Mouse (Mus musculus): ENCODE measurements around the gene Rpl13a. TPM values are rescaled to one million over a fixed set of nuclear protein-coding genes. Genes with fewer than 3 reads are reported as not detected.
"Not testable (repeated sequence)": the region's sequence is repeated elsewhere in the genome, so short reads cannot be mapped to it uniquely, and the experiment has no call there.

Gene Rpl13a
- polyA plus RNA-seq, 1 experiment from 2014 or later, result 804 TPM

DNA sequence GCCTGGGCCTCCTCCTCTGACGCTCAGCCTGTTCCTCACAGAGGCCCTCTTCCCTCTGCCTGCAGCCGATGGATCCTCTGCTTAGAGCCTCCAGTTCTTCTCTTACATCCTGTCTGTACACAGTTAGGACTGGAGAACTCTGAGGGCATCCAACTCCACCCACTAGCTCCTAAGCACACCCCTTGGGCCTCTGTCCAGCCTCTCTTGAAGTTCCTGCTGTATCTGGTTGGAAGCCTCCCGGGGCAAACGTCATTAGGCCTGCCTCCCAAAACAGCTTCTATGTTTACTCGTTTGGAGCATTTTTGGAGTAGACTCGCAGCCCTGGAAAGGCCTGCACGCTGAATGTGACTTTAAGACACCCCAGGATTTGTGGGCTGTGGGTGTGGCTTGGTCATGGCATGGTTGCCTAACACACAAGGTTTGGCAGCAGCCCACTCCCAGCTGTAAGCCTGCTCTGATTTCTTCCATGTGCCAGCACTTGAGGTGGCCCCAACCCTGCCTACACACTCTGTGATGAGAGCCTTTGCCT lies 24.8 kb downstream of the Rpl13a start, which contains the start of gene Fcgrt:
Fcgrt (minus strand) TSS at position 200 of the 529 bp plus-strand sequence.
- 3% methylated on average over 7 of the region's 7 CpGs for WGBS (ENCODE audit: missing documents)
- peak within 1 kb of the TSS; percentile 33 for H3K4me3 ChIP-seq (ENCODE audit: inconsistent target)
- peak within 1 kb of the TSS; percentile 61 for H3K27ac ChIP-seq
- no peaks in the 10 kb centered on the region; the same call in 1 of the 2 replicates for H3K36me3 ChIP-seq (ENCODE audit: inconsistent target)
- H3K79me2 ChIP-seq (ENCODE audit: inconsistent target), result peaks cover 16% of the 10 kb centered on the region; the same call in 1 of the 2 replicates

DNA sequence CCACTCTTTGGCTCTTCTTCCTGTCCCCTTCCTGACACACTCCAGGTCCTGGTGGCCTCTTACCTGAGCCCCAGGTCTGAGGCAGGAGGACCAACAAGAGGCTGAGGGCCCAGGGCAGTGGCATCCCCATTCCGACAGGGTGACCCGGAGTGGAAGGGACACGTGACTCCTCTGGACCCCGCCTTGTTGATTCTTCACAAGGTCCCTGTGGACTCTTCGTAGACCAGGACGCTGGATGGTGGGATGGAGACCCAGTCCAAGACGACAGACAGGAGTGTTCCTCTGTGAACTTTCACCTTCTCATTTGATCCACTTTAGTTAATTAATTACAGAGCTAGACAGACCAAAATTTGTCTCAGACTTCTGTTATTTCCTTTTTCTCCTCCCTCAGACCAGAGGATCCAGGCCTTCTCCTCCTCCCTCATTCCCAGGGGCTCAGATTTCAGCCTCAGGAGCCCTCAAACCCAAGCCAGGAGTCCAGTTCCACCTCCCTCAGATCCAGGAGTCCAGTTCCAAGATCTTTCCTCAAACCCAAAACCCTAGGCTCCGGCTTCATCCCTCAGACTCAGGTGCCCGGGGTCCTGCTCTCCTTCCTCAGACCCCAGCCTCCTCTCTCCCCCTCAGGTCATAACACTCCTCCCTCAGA lies 25.5 kb downstream of the Rpl13a start:
- peaks cover 16% of the 10 kb centered on the region; the same call in 1 of the 2 replicates for H3K79me2 ChIP-seq (ENCODE audit: inconsistent target)
- peak overlapping the region; percentile 33 for H3K4me3 ChIP-seq (ENCODE audit: inconsistent target)
- WGBS (ENCODE audit: missing documents), result 76% methylated on average over 9 of the region's 9 CpGs
- H3K27ac ChIP-seq, result peak overlapping the region; percentile 61
- no peaks in the 10 kb centered on the region; the same call in 1 of the 2 replicates for H3K36me3 ChIP-seq (ENCODE audit: inconsistent target)

DNA sequence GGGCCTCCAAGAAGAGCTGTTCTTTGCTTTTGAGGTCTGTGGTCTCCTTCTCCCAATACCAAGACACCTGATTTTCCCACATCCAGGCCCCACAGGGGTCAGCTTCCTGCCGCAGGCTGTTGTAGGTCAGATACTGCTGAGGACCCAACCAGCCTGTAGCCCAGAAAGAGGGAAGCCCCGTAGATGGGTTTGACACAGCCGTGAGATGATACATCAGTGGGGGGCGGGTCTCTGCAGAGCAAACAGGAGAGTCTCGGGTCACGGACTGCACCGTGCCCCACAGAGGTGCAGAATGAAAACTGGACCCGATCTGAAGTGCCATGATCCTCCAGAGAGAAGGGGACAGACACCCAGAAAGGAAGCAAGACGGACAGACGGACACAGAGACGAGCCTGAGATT lies 26.1 kb downstream of the Rpl13a start:
- no peaks in the 10 kb centered on the region; the same call in 1 of the 2 replicates for H3K36me3 ChIP-seq (ENCODE audit: inconsistent target)
- no peak overlapping the region for H3K4me3 ChIP-seq (ENCODE audit: inconsistent target)
- 77% methylated on average over 11 of the region's 11 CpGs for WGBS (ENCODE audit: missing documents)
- H3K27ac ChIP-seq, result no peak overlapping the region
- peaks cover 16% of the 10 kb centered on the region; the same call in 1 of the 2 replicates for H3K79me2 ChIP-seq (ENCODE audit: inconsistent target)

GRCm38 (mm10) chr7:45100046-45100445 lies 28.5 kb downstream of the Rpl13a start:
- H3K4me3 ChIP-seq (ENCODE audit: inconsistent target), result no peak overlapping the region
- H3K79me2 ChIP-seq (ENCODE audit: inconsistent target), result peaks cover 16% of the 10 kb centered on the region; the same call in 1 of the 2 replicates
- 90% methylated on average over 6 of the region's 6 CpGs for WGBS (ENCODE audit: missing documents)
- no peak overlapping the region for H3K27ac ChIP-seq
- H3K36me3 ChIP-seq (ENCODE audit: inconsistent target), result no peaks in the 10 kb centered on the region; the same call in 1 of the 2 replicates

DNA sequence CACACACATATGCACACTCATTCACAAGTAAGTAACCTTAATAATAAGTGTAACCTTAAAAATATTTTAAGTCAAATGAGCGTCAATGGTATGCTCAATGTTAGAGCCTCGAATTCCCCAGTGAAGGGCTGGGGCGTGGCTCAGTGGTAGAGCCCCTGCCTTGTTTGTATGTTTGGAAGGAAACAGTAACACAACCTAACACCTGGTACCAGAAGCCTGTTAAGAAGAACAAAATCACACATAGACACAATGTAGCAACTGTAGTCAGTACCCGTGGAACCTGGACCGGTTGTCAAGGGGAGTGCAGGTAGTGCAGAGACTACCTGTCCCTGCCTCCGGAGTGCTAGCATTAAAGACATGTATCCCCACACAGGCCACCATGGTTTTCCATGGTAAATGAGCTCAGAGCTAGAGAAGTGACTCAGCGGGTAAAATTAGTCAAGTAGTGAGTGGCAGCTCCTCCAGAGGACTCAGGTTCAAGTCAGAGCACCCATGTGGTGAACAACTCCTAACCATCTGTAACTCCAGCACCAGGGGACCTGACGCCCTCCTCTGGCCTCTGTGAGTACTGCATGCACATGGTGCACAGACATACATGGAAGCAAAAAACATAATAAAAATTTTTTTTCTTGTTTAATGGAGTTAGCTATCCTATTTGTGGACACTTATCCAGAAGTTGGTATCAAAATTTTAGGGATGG lies 29.9 kb downstream of the Rpl13a start:
- Histone ChIP-seq H3K27ac (no peak overlapping the region), H3K4me3 (ENCODE audit: inconsistent target) (no peak overlapping the region), H3K36me3 (ENCODE audit: inconsistent target) (no peaks in the 10 kb centered on the region; the same call in 1 of the 2 replicates), H3K79me2 (ENCODE audit: inconsistent target) (peaks cover 16% of the 10 kb centered on the region; the same call in 1 of the 2 replicates)
- 95% methylated on average over 8 of the region's 8 CpGs for WGBS (ENCODE audit: missing documents)

GRCm38 (mm10) chr7:45097479-45097878 lies 31.1 kb downstream of the Rpl13a start:
- WGBS (ENCODE audit: missing documents), result 0% methylated on average over 5 of the region's 6 CpGs
- H3K27ac ChIP-seq, result peak overlapping the region; percentile 89

GRCm38 (mm10) chr7:45095965-45096364 lies 32.6 kb downstream of the Rpl13a start:
- peak overlapping the region; percentile 60 for H3K27ac ChIP-seq
- H3K36me3 ChIP-seq (ENCODE audit: inconsistent target); H3K79me2 ChIP-seq (ENCODE audit: inconsistent target); H3K4me3 ChIP-seq (ENCODE audit: inconsistent target): not testable (repeated sequence)
- WGBS (ENCODE audit: missing documents), result 96% methylated on average over 14 of the region's 14 CpGs

More at GRCm38 (mm10) chr7:45097479-45097878, 31.1 kb downstream of the Rpl13a start:
- peaks cover 7% of the 10 kb centered on the region; the same call in 1 of the 2 replicates for H3K79me2 ChIP-seq (ENCODE audit: inconsistent target)
- H3K36me3 ChIP-seq (ENCODE audit: inconsistent target), result no peaks in the 10 kb centered on the region; the same call in 1 of the 2 replicates
- no peak overlapping the region for H3K4me3 ChIP-seq (ENCODE audit: inconsistent target)

GRCm38 (mm10) chr7:45095367-45095766 lies 33.2 kb downstream of the Rpl13a start:
- Histone ChIP-seq H3K27ac (peak overlapping the region; percentile 60), H3K79me2 (ENCODE audit: inconsistent target) (no peaks in the 10 kb centered on the region; the same call in 1 of the 2 replicates), H3K4me3 (ENCODE audit: inconsistent target) (no peak overlapping the region), H3K36me3 (ENCODE audit: inconsistent target) (no peaks in the 10 kb centered on the region)
- 67% methylated on average over 6 of the region's 6 CpGs for WGBS (ENCODE audit: missing documents)

GRCm38 (mm10) chr7:45094121-45094520 lies 34.4 kb downstream of the Rpl13a start:
- Histone ChIP-seq H3K27ac (no peak overlapping the region), H3K4me3 (ENCODE audit: inconsistent target) (no peak overlapping the region), H3K79me2 (ENCODE audit: inconsistent target) (no peaks in the 10 kb centered on the region), H3K36me3 (ENCODE audit: inconsistent target) (no peaks in the 10 kb centered on the region)
- 89% methylated on average over 7 of the region's 7 CpGs for WGBS (ENCODE audit: missing documents)

DNA sequence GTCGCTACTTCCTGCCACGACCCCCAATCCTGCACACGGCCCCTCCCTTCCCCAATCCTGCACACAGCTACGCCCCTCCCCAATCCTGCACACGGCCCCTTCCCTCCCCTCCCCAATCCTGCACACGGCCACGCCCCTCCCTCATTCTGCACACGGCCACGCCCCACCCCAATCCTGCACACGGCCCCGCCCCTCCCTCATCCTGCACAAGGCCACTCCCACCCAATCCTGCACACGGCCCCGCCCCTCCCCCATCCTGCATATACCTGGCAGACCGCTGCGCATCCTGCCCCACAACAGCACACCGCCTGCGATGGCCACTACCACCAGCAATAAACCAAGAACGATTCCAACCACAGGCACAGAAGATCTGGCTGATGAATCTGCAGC lies 35.0 kb downstream of the Rpl13a start:
- no peaks in the 10 kb centered on the region for H3K79me2 ChIP-seq (ENCODE audit: inconsistent target)
- H3K4me3 ChIP-seq (ENCODE audit: inconsistent target), result no peak overlapping the region
- H3K36me3 ChIP-seq (ENCODE audit: inconsistent target), result no peaks in the 10 kb centered on the region
- 69% methylated on average over 17 of the region's 18 CpGs for WGBS (ENCODE audit: missing documents)
- no peak overlapping the region for H3K27ac ChIP-seq

- H3K27ac ChIP-seq, result no peak overlapping the region
Observed at GRCm38 (mm10) chr7:45092828-45093515, 35.6 kb downstream of the Rpl13a start.

GRCm38 (mm10) chr7:45092048-45092447 lies 36.5 kb downstream of the Rpl13a start, which contains the start of gene Rcn3:
Gene Rcn3 (minus strand): TSS chr7:45092221.
- no peaks in the 10 kb centered on the region for H3K36me3 ChIP-seq (ENCODE audit: inconsistent target)
- H3K79me2 ChIP-seq (ENCODE audit: inconsistent target), result no peaks in the 10 kb centered on the region
- no peak within 1 kb of the TSS for H3K4me3 ChIP-seq (ENCODE audit: inconsistent target)
- 21% methylated on average over 16 of the region's 16 CpGs for WGBS (ENCODE audit: missing documents)
- H3K27ac ChIP-seq, result no peak within 1 kb of the TSS

More at GRCm38 (mm10) chr7:45092828-45093515, 35.6 kb downstream of the Rpl13a start:
- Histone ChIP-seq H3K79me2 (ENCODE audit: inconsistent target) (no peaks in the 10 kb centered on the region), H3K36me3 (ENCODE audit: inconsistent target) (no peaks in the 10 kb centered on the region), H3K4me3 (ENCODE audit: inconsistent target) (no peak overlapping the region)
- 86% methylated on average over 12 of the region's 12 CpGs for WGBS (ENCODE audit: missing documents)

DNA sequence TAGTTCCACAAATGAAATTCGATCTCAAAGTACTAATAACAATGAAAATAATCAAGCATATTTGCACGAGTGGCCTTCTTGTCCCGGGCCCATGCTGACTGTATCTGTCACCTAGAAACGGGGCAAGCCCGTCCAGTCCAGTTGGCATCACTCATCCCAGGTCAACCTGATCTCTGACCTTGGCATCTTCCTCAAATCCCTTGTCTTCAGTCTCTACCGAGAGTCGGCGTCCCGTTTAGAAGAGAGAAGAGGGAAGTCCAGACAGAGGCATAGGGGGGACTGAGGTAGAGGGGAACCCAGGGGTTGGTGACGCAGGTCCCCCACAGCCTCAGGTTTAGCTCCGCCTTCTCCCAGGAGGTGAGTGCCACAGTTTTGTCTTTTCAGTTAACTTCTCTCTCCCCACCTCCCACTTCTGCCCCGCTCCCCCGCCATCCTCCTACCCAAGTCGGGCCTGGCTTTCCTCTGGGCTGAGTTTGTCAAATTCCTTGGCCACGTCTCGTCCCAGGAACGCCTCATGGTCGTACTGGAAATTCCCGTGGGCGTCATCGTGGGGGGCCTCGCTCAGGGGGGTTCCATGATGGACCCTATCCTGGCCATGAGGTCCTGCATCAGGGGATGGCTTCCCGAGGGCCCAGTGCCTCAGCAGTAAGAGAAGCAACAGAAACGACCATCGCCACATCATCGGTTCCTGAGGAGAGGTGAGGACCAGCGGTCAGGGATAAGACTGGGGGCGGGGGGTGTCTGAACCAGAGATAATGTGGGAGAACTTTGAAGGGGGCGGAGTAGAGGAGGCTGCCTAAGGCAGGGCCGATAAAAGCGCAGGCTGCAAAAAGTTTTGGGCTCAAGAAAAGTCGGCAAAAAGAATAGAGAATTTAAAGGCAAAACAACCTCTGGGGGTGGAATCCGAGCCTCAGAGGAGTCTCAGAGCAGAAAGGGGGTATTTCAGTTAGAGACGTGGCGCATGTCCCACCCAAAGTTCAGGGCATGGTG lies 37.3 kb downstream of the Rpl13a start:
- no peaks in the 10 kb centered on the region for H3K36me3 ChIP-seq (ENCODE audit: inconsistent target)
- H3K4me3 ChIP-seq (ENCODE audit: inconsistent target), result no peak overlapping the region
- WGBS (ENCODE audit: missing documents), result 28% methylated on average over 35 of the region's 35 CpGs
- no peak overlapping the region for H3K27ac ChIP-seq
- no peaks in the 10 kb centered on the region for H3K79me2 ChIP-seq (ENCODE audit: inconsistent target)

Data from macrophage (primary cell).